Mouse (Mus musculus) large intestine, adult 2 months (tissue): ENCODE measurements around the gene Prune1. TPM values are rescaled to one million over a fixed set of nuclear protein-coding genes. Genes with fewer than 3 reads are reported as not detected.

Experiments used
- DNase-seq: peaks from one replicate; pipeline ENCODE4 v3.0.0-alpha.2; 2012; ENCODE audit warnings: low read depth, low spot score
- WGBS: fragments of 180-500 bp; shearing (Covaris S2); methylation state at CpG from one replicate; pipeline ENCODE4 v1.1.7; 2018; 5-methylcytosine and 5-hydroxymethylcytosine counted together
- polyA plus RNA-seq: library from polyadenylated mRNA; depleted of rRNA; stranded (reverse); fragments of >200 nt; gene quantifications from 2 replicates; pipeline ENCODE4 v1.2.3, GENCODE M21; 2012

The Prune1 gene
- polyA plus RNA-seq, 1 experiment: 15.7 TPM

DNA sequence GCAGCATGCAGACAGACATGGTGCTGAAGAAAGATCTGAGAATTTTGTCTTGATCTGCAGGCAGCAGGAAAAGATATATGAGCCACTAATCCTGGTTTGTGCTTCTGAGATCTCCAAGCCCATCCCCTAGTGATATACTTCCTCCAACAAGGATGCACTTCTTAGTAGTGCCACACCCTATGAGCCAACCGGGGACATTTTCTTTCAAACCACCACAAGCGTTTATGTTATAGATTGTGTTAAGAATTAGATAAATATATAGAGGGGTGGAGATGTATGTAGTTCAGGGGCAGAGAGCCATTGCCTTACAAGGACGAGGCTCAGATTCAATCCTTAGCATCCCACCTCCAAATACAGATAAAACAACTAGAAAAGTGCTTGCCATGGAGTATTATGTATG, 28.6 kb upstream of the Prune1 start:
- 38% methylated on average over 3 of the region's 3 CpGs for WGBS
- no peak for DNase-seq

DNA sequence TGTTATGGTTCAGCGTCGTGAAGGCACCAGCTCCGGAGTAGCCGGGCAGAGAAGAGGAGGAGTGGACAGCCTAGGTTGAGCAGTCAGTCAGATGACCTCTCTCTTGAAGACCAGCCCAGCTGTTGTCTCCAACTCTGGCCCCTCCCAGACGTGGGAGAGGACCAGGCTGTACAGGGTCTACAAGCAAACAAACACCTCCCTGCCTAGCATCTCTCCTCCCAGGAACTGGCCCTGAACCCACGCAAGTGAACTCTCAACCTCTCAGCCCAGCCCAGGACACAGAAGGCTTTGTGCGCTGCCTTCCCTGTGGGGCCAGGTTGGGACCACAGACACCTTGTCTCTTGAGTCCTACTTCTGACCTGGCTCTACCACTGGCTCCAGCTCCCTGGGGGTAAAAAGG, 25.2 kb upstream of the Prune1 start, which contains the start of gene Anxa9:
Anxa9 (minus strand) TSS at position 77 of the 400 bp plus-strand sequence.
- DNase-seq: no peak
- 59% methylated on average over 7 of the region's 7 CpGs for WGBS

DNA sequence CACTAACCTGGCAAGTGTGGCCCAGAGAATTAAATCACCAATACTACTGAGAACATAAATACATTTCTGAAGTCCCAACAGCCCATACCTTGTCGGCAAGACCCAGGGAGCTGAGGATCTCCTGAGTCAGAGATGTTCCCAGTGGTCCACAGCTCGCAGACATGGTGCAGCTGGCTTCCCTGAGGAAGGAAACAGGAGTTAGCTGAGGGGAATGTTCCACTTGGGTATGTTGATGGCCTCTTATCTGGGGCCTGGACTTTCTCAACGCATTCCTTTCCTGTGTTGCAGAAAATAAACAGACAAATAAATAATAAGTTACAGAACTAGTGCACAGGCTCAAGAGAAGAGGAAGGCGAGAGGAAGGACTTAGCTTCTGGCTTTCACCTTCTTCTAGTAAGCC, 24.4 kb upstream of the Prune1 start:
- WGBS: 73% methylated on average over 4 of the region's 4 CpGs
- DNase-seq: no peak

- WGBS: 42% methylated on average over 3 of the region's 3 CpGs
- no peak for DNase-seq
Observed at GRCm38 (mm10) chr3:95301204-95301796, 19.4 kb upstream of the Prune1 start.

DNA sequence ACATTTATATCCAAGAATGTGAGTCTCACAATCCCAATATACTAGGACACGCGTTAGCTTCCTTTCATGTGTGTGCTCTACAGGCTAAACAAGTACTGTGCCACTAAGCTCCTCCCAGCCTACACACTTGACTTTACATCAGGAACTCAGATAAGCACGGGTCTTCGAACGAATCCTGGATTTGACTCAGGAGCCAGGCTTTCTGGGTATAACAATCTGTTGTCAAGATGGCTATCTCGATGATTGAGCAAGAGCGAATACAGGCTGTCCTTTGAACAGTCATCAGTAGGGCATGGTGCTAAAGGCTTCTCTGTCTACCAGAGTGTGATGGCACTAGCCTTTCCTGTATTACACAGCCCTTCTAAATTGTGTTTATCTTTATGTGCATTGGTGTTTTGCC, 16.1 kb upstream of the Prune1 start:
- DNase-seq: no peak
- WGBS: 60% methylated on average over 7 of the region's 7 CpGs

- WGBS: 9% methylated on average over 5 of the region's 5 CpGs
Observed at GRCm38 (mm10) chr3:95296103-95296469, 14.2 kb upstream of the Prune1 start.

GRCm38 (mm10) chr3:95295321-95296102, 13.6 kb upstream of the Prune1 start:
- 71% methylated on average over 11 of the region's 11 CpGs for WGBS
- no peak for DNase-seq

More at GRCm38 (mm10) chr3:95296103-95296469, 14.2 kb upstream of the Prune1 start:
- no peak for DNase-seq

- DNase-seq: no peak
- 70% methylated on average over 5 of the region's 5 CpGs for WGBS
Observed at GRCm38 (mm10) chr3:95294718-95295117, 12.8 kb upstream of the Prune1 start.

- WGBS: 60% methylated on average over 7 of the region's 7 CpGs
- DNase-seq: no peak
Observed at GRCm38 (mm10) chr3:95294316-95294715, 12.4 kb upstream of the Prune1 start.

DNA sequence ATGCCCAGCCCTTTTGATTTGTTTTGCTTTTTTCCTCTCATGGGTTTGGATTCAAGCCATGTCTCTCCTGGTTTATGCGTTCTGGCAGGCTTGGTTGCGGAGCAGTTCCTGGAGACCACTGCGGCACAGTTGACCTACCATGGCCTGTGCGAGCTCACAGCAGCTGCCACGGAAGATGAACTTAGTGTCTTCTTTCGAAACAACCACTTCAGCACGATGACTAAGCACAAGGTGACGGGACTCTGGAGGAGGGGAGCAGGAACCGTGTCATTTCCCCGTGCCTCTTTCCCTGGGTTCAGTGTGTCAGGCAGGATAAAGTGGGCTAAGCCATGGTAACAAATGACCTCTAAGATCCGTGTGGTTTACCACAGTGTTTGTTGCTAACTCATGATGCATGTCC, 11.7 kb upstream of the Prune1 start:
- no peak for DNase-seq
- WGBS: 48% methylated on average over 11 of the region's 11 CpGs

DNA sequence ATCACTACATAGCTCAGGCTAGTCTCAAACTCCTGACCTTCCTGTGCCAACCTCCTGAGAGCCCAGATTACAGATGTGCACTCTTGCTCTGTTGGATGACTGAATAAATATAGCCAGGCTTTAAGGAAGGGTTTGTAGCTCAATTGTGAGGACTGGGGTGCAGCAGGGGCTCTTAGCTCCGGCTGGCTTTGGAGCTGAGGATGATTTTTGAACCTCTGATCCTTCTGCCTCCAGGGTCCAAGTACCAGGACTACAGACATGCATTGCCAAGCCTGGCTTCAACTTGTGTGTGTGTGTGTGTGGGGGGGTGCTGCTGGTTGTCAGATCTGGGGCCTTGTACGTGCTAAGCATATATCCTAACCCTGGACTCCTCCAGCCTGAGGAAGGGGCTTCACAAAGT, 11.0 kb upstream of the Prune1 start:
- 89% methylated on average over 2 of the region's 2 CpGs for WGBS

DNA sequence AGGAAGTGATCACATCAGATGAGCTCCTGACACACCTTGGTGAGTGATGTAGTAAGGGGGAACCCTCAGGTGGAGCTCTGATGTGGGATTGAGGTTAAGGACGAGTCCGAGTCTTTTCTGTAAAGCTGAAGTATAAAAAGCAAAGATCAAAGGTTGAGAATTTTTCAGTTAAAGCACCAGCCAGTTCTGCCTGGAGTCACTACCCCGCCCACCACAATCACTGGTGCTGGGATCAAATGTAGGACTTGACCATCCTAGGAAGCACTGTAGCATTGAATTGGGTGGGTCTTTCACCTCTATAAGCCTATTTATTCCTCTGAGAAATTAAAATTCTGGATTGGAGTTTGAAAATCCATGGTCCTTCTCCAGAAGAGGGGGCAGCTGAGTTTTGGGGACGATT, 9.2 kb upstream of the Prune1 start:
- DNase-seq: no peak
- WGBS: 46% methylated on average over 4 of the region's 4 CpGs

More for the DNA sequence above, 11.0 kb upstream of the Prune1 start:
- DNase-seq: no peak

- no peak for DNase-seq
- 64% methylated on average over 6 of the region's 6 CpGs for WGBS
Observed at GRCm38 (mm10) chr3:95290156-95290555, 8.3 kb upstream of the Prune1 start.

GRCm38 (mm10) chr3:95289419-95289818, 7.5 kb upstream of the Prune1 start:
- WGBS: 93% methylated on average over 4 of the region's 4 CpGs

DNA sequence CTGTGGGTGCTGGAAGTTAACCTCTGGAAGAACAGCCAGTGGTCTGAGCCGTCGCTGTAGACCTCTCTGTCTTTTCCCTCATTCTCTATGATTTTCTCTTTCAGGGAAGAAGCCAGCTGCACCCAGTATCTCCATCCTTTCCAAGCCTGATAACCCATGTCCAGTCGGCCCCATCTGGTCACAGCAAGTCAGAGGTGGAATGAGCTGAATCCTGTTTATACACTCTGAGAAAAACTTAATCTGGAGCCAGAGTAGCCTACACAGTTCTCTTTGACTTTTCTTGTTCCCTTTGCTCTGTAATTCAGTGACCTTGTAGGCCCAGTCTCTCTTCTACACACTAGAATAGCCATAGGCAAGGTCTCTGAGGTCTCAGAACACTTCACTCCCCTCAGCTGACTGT, 5.7 kb upstream of the Prune1 start:
- WGBS: 90% methylated on average over 3 of the region's 3 CpGs
- DNase-seq: no peak

More at GRCm38 (mm10) chr3:95289419-95289818, 7.5 kb upstream of the Prune1 start:
- DNase-seq: no peak

GRCm38 (mm10) chr3:95286510-95286909, 4.6 kb upstream of the Prune1 start:
- WGBS: 74% methylated on average over 7 of the region's 7 CpGs
- DNase-seq: no peak

- DNase-seq: no peak
Observed at GRCm38 (mm10) chr3:95286011-95286410, 4.1 kb upstream of the Prune1 start.

GRCm38 (mm10) chr3:95285390-95285789, 3.5 kb upstream of the Prune1 start:
- 53% methylated on average over 5 of the region's 5 CpGs for WGBS
- DNase-seq: no peak

More at GRCm38 (mm10) chr3:95286011-95286410, 4.1 kb upstream of the Prune1 start:
- 36% methylated on average over 5 of the region's 5 CpGs for WGBS

DNA sequence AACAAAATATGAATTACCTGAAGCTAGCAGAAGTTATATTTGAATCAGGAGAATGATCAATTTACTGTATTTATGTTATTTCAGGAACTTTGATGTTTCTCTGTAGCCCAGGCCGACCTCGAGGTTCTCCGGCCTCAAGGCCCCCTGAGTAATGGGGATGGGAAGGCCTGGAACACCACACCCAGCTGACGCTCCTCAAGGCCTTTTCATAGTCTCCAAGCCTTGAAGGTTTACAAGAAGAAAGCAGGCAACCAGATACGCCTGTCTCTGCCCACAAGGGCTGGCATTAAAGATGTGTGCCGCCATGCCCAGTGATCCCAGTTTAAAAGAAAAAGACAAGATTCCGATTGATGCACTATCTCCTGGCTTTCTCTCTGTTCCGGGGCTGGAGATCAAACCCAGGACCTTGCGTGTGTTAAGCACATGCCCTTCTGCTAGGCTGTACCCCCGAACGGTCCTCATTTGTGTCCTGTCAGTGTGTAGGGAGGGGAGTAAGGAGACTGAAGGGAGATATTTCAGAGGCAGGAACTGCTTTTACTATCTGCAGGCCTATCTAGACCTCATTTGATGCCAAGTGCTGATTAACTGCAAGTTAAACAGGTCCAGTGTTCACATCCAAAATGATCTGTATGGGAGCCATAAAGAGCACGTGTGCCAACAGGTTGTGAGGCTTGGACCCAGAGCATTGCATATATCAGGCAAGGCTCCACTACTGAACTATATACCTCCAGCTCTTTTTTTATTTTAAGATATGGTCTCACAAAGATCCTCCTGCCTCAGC, 2.8 kb upstream of the Prune1 start:
- 33% methylated on average over 12 of the region's 12 CpGs for WGBS
- DNase-seq: no peak

DNA sequence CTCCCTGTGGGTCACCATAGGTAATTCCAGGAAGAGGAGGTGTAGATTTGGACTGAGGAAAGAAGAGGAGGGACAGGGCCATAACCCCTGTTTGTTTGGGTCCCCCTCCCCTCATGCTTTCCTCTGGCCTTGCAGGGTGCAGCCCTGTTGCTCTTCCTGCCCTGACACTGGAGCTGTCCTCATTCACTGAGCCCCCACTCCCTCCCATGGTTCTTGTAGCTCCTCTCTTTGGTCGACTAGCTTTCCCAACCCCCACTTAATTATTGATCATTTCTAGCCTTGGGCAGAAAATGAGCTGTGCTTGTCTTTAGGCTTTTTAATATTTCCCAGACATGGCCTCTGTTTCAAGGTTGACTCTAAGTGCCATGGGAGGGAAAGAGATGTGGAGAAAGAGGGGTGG, 2.2 kb upstream of the Prune1 start:
- WGBS: 8% methylated on average over 1 of the region's 1 CpGs
- DNase-seq: no peak

DNA sequence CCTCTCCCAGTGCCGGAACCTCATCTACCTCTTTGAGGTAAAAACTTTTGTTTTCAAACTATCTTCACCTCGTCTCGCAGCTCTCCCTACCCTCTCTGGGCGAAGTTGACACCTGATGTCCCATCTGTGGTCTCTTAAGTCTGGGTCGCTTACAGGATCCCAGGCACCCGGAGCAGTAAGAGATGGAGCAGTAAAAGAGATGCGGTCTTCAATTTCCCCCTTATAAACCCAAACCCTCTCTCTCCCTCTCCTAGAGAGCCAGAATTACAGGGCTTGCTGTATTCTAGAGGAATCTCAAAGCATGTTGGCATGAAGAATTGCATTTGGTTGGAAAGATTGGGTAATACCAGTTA, 1.7 kb upstream of the Prune1 start:
- under 1% methylated on average over 7 of the region's 7 CpGs for WGBS
- no peak for DNase-seq
